Mouse (Mus musculus): ENCODE measurements around the gene Trh. TPM values are rescaled to one million over a fixed set of nuclear protein-coding genes. Genes with fewer than 3 reads are reported as not detected.

Gene Trh
- polyA plus RNA-seq, 1 experiment from 2014 or later = not detected

DNA sequence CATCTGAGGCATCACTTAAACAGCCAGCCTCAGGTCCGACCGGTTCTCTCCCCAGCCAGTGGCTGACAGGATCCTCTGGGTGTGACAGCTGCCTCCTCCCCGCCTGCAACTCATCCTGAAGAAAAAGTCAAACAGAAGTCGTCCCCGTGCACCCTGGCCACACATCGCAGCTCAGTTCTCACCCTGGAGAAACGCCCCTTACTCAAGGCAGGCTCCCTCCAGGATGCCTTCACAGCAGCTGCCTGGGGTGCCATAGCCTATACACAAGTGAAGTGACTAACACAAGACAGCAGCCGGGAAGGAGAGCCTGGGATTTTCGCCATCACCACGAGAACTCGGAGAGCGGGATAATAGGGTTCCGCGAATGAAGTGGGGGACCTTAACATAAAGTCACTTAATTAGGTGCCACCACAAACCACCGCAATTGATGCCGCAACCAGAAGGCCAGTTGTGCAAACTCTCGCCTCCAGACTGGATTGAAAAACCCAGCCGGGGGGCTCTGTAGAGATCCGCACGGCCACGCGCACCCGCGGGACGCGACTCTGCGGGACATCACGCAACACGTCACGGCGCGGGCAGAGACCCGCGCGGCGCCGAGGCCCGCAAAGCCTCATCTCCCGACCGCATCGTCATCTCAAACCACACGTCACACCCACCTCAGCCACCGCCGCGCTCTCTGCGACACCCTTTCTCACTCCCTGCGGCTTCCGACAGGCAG lies 30.2 kb downstream of the Trh start:
- Histone ChIP-seq H3K9me3 (replicated peaks) (no peaks in the 10 kb centered on the region), H3K4me1 (peaks cover 10% of the 10 kb centered on the region), H3K4me3 (peak overlapping the region; percentile 99), H3K27ac (peak overlapping the region; percentile 90), H3K27me3 (ENCODE audit: low read depth, poor library complexity, severe bottlenecking) (no peaks in the 10 kb centered on the region), H3K36me3 (peaks cover 23% of the 10 kb centered on the region)
- WGBS = under 1% methylated on average over 48 of the region's 48 CpGs
- DNase-seq (ENCODE audit: low spot score) = no peak

DNA sequence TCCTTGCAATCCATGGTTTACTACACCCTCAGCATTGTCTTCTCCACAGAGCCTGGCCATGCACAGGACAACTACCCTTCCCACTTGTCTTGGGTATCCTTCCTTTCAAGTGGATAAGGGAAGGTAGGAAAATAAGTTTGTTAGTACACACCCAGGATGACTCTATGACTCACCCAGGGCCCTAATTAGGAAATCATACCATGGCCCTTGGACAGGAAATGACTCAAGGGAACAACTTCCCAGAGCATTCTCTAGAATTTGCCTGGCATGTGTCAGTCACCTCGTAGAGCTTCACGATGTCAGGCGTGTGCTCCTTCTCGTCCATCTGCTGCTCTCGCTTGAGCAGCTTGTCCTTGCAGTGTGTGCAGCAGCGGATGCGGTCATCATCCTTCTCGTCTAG lies 45.0 kb downstream of the Trh start:
- no peak overlapping the region for H3K27ac ChIP-seq
- no peak for DNase-seq (ENCODE audit: low spot score)
- 96% methylated on average over 8 of the region's 8 CpGs for WGBS

More for the DNA sequence above, 45.0 kb downstream of the Trh start:
- Histone ChIP-seq H3K36me3 (peaks cover 90% of the 10 kb centered on the region), H3K9me3 (replicated peaks) (no peaks in the 10 kb centered on the region), H3K27me3 (ENCODE audit: low read depth, poor library complexity, severe bottlenecking) (no peaks in the 10 kb centered on the region), H3K4me3 (no peak overlapping the region), H3K4me1 (no peaks in the 10 kb centered on the region)

Other genes with a start within 250 kb of the Trh start
- 19.2 and 20.3 TPM in 2 replicates for gene Nr2c2, start 153.3 kb downstream of the Trh start, polyA plus RNA-seq (2016; fragmentation: Nextera tagmentation; extraction: Ambion mirVana)
- gene Mrps25, start 60.6 kb downstream of the Trh start, polyA plus RNA-seq (2016; fragmentation: Nextera tagmentation; extraction: Ambion mirVana) = 97.2 and 105 TPM in 2 replicates
- 26.4 and 30.1 TPM in 2 replicates for gene Rbsn, start 29.7 kb downstream of the Trh start, polyA plus RNA-seq (2016; fragmentation: Nextera tagmentation; extraction: Ambion mirVana)